Mouse (Mus musculus) thymus, postnatal 25 days (tissue): ENCODE data around the gene Blm.

ENCODE experiments used
- DNase-seq: peaks from one replicate; pipeline ENCODE4 v3.0.0; 2022

Gene Blm

DNA sequence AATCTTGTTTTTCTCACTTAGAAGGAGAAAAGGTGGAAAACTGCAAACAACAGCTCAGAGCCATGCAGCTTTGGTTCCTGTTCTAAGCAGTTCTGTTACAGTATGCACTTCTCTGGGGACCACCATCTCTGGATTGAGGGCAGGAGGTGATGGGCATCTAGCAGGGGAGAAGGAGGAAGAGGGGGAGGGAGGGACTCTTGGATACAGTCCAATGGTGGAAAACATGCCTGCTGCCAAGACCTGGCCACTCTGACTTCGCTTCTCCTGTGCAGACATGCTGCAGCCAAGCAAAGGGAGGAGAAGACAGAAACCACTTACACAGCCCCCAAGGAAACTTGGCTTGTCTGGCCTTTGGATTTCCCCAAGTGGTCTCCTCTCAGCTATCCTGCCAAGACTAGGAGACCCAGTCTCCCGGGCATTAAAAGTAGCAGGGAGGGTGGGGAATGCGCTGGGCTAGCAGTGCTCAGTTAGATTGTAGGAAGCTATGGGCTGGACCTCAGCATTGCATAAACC lies 77.0 kb downstream of the Blm start:
- no peak for DNase-seq

- no peak for DNase-seq
These were observed 77.7 kb downstream of the Blm start for GRCm38 (mm10) chr7:80457241-80457640.

GRCm38 (mm10) chr7:80456327-80456726 lies 78.6 kb downstream of the Blm start:
- no peak for DNase-seq

- no peak for DNase-seq
These were observed 79.3 kb downstream of the Blm start for GRCm38 (mm10) chr7:80455505-80456160.

GRCm38 (mm10) chr7:80454786-80455185 lies 80.1 kb downstream of the Blm start:
- DNase-seq, result no peak

GRCm38 (mm10) chr7:80453997-80454396 lies 80.9 kb downstream of the Blm start:
- DNase-seq, result no peak

GRCm38 (mm10) chr7:80453121-80453520 lies 81.8 kb downstream of the Blm start:
- DNase-seq, result no peak

DNA sequence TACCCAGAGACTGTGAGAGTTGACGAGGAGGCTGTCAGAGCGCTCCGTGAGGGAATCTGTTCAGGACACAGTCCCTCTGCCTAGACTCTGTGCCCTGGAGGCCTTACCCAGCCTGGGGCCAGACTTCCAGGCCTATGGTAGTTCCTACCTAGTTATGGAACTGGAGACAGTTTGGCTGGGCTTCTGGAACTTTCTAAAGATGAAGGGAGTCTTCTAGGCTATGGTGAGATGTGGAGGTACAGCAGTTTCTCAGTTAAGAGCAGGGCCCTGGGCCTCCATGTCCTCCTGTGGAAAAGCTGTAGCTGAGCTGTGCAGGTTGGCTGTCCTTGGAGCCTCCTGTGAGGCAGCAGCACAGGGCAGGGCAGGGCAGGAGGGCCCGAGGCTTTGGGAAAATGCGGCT lies 82.7 kb downstream of the Blm start:
- DNase-seq, result no peak

- DNase-seq, result no peak
These were observed 83.2 kb downstream of the Blm start for GRCm38 (mm10) chr7:80451550-80452232.

GRCm38 (mm10) chr7:80450354-80450753 lies 84.6 kb downstream of the Blm start:
- DNase-seq, result no peak

GRCm38 (mm10) chr7:80449620-80450091 lies 85.3 kb downstream of the Blm start:
- DNase-seq, result no peak

- DNase-seq, result no peak
These were observed 87.6 kb downstream of the Blm start for GRCm38 (mm10) chr7:80447336-80447735.

DNA sequence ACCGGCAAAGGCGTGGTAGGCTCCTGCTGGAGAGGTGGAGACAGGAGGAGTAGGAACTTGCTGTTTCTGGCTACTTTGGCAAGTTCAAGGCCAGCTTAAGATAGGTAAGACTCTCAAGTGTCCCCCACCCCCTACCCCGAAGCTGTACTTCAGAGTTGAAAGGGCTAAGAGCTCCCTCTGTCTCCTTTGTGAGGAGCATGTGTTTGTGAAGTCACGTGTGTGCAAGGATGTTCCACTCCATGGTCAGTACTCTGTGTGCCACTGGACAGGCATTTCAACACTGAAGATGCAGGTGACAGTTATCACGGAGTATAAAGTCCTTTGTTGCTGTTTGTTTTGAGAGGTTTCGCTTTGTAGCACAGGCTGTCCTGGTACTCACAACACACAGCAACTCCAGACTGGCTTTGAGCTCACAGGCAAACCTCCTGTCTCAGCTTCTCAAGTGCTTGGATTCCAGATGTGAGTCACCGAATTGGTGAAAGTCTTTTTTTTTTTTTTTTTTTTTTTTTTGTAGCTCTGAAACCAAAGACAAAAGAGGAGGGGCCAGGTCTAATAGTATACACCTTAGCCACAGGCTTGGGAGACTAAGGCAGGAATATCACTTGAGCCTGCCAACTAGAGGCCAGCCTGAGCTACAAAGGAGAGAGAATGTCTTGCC lies 88.6 kb downstream of the Blm start:
- no peak for DNase-seq

- DNase-seq, result peak; percentile 60
These were observed 89.4 kb downstream of the Blm start for GRCm38 (mm10) chr7:80445492-80445891.

GRCm38 (mm10) chr7:80444401-80445249 lies 90.3 kb downstream of the Blm start:
- DNase-seq, result peak; percentile 23

- no peak for DNase-seq
These were observed 91.8 kb downstream of the Blm start for GRCm38 (mm10) chr7:80443124-80443523.

GRCm38 (mm10) chr7:80441986-80442904 lies 92.7 kb downstream of the Blm start:
- no peak for DNase-seq

DNA sequence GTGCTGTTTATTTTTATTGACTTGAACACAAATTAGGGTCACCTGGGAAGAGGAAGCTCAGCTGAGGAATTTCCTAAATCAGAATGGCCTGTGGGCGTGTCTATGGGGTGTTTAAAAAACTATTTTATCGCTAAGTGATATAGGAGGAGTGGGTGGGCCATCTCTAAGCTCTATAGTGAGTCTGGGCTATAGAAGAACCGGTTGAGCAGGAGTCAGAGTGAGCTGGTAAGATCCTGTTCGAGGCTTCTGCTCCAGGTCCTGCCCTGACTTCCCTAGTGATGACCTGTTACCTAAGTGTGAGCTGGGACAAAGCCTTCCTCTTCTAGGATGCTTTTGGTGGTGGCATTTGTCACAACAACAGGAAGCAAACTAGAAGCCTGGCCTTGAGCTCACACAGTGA lies 94.2 kb downstream of the Blm start:
- no peak for DNase-seq

DNA sequence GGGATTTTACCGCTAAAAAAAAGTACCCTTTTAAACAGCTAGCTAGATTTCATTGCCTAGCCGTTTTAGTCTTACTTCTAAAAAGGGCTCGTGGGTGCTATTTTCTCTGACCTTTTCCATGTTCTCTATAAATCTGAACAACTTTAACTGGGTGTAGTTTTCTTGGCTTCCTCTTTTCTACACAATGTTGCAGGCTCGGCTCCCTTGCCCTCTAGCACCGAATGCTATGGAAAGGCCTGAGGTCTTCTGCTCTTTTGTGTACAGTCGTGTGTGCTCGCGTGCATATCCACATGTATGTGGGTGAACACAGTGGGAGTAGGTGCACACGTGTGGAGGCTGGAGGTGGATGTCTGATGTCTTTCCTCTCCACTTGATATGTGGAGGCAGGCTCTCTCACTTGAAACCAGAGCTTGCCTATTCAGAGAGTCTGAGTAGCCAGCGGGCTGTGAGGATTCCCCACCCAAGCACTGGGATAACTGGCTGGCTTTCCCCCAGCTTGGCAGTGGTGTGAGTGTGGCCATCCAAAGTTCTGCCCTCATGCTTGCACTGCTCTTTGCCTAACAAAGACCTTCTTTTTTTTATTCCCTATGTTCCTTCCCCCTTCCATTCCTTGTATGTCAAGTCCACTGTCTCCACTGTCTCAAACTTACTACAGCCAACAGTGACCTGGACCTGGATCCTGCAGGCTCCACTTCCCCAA lies 95.0 kb downstream of the Blm start:
- no peak for DNase-seq

DNA sequence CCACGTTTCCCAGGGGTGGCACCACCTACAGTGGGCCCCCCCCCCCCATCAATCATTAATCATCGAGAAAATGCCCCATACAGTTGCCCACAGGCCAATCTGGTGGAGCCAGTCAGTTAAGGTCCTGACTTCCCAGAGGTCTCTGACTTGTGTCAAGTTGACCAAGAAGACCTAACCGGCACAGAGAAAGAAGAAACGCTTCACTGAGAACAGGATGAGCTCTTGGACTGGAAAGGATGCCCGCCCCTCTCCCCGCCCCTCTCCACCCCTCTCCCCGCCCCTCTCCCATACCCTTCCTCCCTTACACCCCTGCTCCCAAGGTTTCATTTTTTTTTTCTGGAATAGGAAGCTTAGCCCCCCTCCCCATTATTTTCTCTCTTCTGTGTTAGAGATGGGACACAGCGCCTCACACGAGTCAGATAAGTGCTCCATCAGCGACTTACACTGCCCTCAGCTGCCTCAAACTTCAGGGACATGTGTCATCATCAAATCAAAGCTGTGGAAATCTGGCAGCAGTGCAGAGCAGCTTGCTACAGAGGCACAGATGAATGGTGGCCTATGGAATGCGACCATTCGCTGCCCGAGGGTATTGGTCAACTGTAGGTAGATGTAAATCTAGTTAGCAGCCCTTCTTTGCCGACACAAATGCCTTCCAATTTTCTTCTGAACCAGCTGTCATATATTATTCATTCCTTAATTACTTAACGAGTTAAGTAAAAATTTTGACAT lies 95.7 kb downstream of the Blm start:
- no peak for DNase-seq
